Mouse (Mus musculus) C2C12 (cell line): Measurements from ENCODE around the gene Kif3c. TPM values are rescaled to one million over a fixed set of nuclear protein-coding genes. Genes with fewer than 3 reads are reported as not detected.

Experiments used
- H3K27me3 ChIP-seq: one replicate; pipeline ENCODE4 v1.6.1; 2011; ENCODE audit not compliant: control insufficient read depth, insufficient read depth, insufficient read length
- H3K36me3 ChIP-seq: one replicate; pipeline ENCODE4 v1.6.1; 2011; ENCODE audit not compliant: control insufficient read depth, insufficient read depth
- H3K4me3 ChIP-seq: one replicate; pipeline ENCODE4 v1.5.1; 2011; ENCODE audit warnings: mild to moderate bottlenecking, control low read depth; ENCODE audit not compliant: poor library complexity, insufficient read depth, severe bottlenecking
- H3K79me2 ChIP-seq: one replicate; pipeline ENCODE4 v1.6.1; 2011; ENCODE audit not compliant: control insufficient read depth, insufficient read depth
- H3K79me3 ChIP-seq: one replicate; pipeline ENCODE4 v1.6.1; 2011; ENCODE audit warnings: low read depth, control low read depth
- H3ac ChIP-seq: one replicate; pipeline ENCODE3; 2011; ENCODE audit warnings: low read depth; ENCODE audit not compliant: control insufficient read depth, insufficient read length
- CEBPB ChIP-seq: IDR thresholded peaks from one replicate; pipeline ENCODE4 v1.6.1; 2011; ENCODE audit warnings: low read depth, mild to moderate bottlenecking, control low read depth, moderate library complexity
- CTCF ChIP-seq: IDR thresholded peaks from one replicate; pipeline ENCODE4 v1.5.1; 2011; ENCODE audit not compliant: control insufficient read depth, insufficient read depth, insufficient read length
- FOSL1 ChIP-seq: IDR thresholded peaks from one replicate; pipeline ENCODE4 v1.8.0; 2011; ENCODE audit warnings: mild to moderate bottlenecking, low read length; ENCODE audit not compliant: poor library complexity, insufficient read depth, severe bottlenecking
- MAX ChIP-seq: IDR thresholded peaks from one replicate; pipeline ENCODE4 v1.6.1; 2011; ENCODE audit warnings: mild to moderate bottlenecking, control low read depth
- MYOD1 ChIP-seq: IDR thresholded peaks from one replicate; pipeline ENCODE4 v1.6.1; 2011; ENCODE audit warnings: low read depth; ENCODE audit not compliant: control insufficient read depth, insufficient read length
- MYOG ChIP-seq: IDR thresholded peaks from one replicate; pipeline ENCODE4 v1.6.1; 2011; ENCODE audit not compliant: control insufficient read depth, insufficient read length; ENCODE audit errors: extremely low read depth
- USF1 ChIP-seq: IDR thresholded peaks from one replicate; pipeline ENCODE4 v1.6.1; 2011; ENCODE audit warnings: low read depth, mild to moderate bottlenecking, control low read depth, moderate library complexity
- polyA plus RNA-seq: library from polyadenylated mRNA; unstranded; fragments of >200 nt; fragmentation: generic; extraction: Trizol; gene quantifications from one replicate; pipeline ENCODE4 v1.2.1, GENCODE M21; 2012; ENCODE audit warnings: missing spikeins

Gene Kif3c
- polyA plus RNA-seq, 1 experiment, result 17.4 TPM

DNA sequence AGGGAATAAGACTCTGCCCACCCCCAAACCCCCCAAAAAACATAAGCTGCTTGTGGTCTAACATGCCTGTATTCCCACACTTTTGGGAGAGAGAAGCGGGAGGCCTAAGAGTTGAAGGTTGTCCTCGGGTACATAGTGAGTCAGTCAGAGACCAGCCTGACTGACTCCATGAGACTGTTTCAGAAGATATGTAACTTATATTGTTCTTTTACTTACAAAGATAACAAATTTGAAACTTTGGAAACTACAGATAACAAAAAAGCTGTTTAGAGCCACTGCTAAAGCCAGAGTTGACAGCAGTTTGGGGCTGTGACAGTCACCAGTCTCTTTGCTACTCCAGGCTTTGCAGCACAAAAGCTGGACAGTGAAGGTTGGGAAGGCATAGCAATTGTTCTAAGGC lies 39.7 kb upstream of the Kif3c start:
- no peaks in the 10 kb centered on the region for H3K79me2 ChIP-seq

DNA sequence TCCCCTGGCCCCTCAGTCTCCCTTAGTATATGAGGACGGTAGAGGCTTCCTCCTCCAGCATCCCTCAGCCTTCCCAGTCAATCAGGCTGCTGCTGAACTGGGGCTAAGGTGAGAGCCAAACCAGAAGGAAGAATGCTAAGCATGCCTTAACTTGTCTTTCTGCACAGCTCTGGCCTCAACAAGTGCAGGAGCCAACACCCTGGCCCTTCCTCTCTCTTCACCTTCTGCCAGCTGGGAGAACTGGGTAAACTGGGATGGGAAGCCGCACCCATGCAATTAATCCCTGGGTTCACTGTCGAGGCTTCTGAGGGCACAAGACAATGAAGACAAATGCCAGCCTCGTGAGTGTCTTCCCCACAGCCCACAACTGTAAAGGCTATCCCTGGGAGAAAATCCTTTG lies 35.3 kb upstream of the Kif3c start:
- H3K79me2 ChIP-seq, result no peaks in the 10 kb centered on the region
- H3K79me3 ChIP-seq, result no peaks in the 10 kb centered on the region
- TF ChIP-seq MYOD1 (no peak), USF1 (no peak), CTCF (no peak), CEBPB (no peak), MYOG (no peak), MAX (no peak), FOSL1 (no peak)
- no peaks in the 10 kb centered on the region for H3K27me3 ChIP-seq
- H3K4me3 ChIP-seq, result no peak overlapping the region
- no peaks in the 10 kb centered on the region for H3K36me3 ChIP-seq
- H3ac ChIP-seq, result no peak overlapping the region

More for the DNA sequence above, 39.7 kb upstream of the Kif3c start:
- H3ac ChIP-seq, result no peak overlapping the region
- no peaks in the 10 kb centered on the region for H3K27me3 ChIP-seq
- TF ChIP-seq MYOD1 (no peak), CTCF (no peak), CEBPB (no peak)
- no peaks in the 10 kb centered on the region for H3K79me3 ChIP-seq
- no peaks in the 10 kb centered on the region for H3K36me3 ChIP-seq
- no peak overlapping the region for H3K4me3 ChIP-seq

DNA sequence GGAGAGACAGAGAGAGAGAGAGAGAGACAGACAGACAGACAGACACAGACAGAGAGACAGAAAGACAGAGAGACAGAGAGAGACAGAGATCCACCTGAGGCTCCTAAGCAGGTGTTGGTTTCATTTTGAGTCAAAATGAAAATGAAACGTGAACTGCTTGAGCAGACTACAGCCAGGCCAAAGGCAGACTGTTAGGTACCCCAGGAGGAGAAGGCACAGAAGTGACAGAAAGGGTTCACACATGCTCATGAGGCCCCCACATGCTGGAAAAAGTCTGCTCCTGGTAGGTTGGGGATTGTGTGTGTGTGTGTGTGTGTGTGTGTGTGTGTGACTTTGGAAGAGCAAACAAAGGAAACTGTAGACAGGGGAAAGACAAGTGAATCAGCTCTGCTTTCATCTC lies 26.0 kb upstream of the Kif3c start:
- Histone ChIP-seq H3ac (no peak overlapping the region), H3K79me2 (no peaks in the 10 kb centered on the region), H3K27me3 (no peaks in the 10 kb centered on the region), H3K4me3 (no peak overlapping the region), H3K79me3 (no peaks in the 10 kb centered on the region), H3K36me3 (no peaks in the 10 kb centered on the region)
- no peak for TF ChIP-seq MYOD1
- no peak for TF ChIP-seq MYOG
- no peak for TF ChIP-seq CEBPB
- no peak for TF ChIP-seq MAX
- no peak for TF ChIP-seq CTCF
- TF ChIP-seq USF1, result no peak
- TF ChIP-seq FOSL1, result no peak

DNA sequence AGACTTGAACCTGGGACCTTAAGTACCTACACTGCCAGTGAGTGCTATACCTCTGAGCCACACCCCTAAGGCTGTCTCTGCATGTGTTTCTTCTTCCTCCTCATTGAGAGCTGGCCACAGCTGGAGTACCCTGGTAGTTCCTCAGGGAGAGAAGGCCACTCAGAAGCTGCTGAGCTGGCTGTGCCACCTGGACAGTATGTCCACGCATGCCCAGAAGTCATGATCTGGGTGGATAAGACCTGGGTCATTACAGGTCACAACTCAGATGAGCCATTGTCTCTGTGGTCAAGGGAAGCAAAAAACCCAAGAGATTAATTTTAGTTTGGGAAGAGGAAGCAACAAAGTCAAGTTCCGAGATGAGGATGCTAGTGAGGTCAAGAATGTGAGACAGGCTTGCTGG lies 20.8 kb upstream of the Kif3c start:
- Histone ChIP-seq H3K79me3 (no peaks in the 10 kb centered on the region), H3ac (no peak overlapping the region), H3K27me3 (no peaks in the 10 kb centered on the region), H3K4me3 (no peak overlapping the region), H3K79me2 (no peaks in the 10 kb centered on the region), H3K36me3 (no peaks in the 10 kb centered on the region)
- TF ChIP-seq USF1 (no peak), MYOD1 (no peak), MYOG (no peak), CTCF (no peak), CEBPB (no peak), FOSL1 (no peak), MAX (no peak)

DNA sequence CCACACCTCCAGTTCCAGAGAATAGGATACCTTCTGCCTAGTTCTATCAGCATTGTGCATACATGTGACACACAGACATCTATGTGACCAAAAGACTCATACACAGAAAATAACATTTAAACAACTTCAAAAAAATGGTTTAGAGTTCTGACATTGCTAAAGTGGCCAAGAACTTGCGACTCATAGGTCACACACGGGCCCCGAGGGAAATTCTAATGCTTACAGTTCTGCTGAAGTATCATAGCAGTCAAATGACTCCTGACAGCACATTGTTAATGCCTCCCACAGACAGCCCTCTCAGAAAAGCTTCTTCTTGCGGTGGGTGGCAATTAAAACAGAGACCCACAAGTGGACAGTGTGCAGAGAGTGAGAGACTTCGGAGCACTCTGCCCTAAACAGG lies 19.9 kb upstream of the Kif3c start:
- H3K79me3 ChIP-seq, result no peaks in the 10 kb centered on the region
- no peak overlapping the region for H3K4me3 ChIP-seq
- H3ac ChIP-seq, result no peak overlapping the region
- H3K36me3 ChIP-seq, result no peaks in the 10 kb centered on the region
- H3K79me2 ChIP-seq, result no peaks in the 10 kb centered on the region
- H3K27me3 ChIP-seq, result no peaks in the 10 kb centered on the region
- TF ChIP-seq FOSL1 (peak; percentile 56), MAX (no peak), MYOD1 (no peak), CTCF (no peak), CEBPB (no peak), USF1 (no peak), MYOG (no peak)

DNA sequence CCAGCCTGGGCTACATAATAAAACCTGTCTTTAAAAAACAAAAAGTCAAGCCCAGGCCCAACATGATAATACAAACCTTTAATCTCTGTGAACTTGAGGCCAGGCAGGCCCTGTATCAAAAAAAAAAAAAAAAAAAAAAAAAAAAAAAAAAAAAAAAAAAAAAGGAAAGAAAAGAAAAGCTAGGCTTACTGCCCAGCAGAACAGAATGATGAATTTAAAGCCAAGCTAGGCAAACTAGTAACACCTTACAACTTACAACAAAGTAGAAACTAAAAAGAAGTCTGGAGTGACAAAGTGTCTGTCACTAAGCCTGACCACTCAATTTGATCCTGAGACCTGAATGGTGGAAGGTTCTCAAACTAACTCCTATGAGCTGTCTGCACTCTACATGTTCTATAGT lies 17.2 kb upstream of the Kif3c start:
- Histone ChIP-seq H3ac (no peak overlapping the region), H3K79me2 (peaks cover 12% of the 10 kb centered on the region), H3K79me3 (peaks cover 2% of the 10 kb centered on the region), H3K36me3 (no peaks in the 10 kb centered on the region), H3K27me3 (no peaks in the 10 kb centered on the region), H3K4me3 (no peak overlapping the region)
- TF ChIP-seq FOSL1 (no peak), MYOG (no peak), CEBPB (no peak), MAX (no peak), CTCF (no peak), USF1 (no peak), MYOD1 (no peak)
